Mouse (Mus musculus) gastrocnemius, postnatal 10 days (tissue): ENCODE data around the gene Vmn2r107. TPM values are rescaled to one million over a fixed set of nuclear protein-coding genes. Genes with fewer than 3 reads are reported as not detected.

ENCODE experiments used
- DNase-seq: peaks from one replicate; pipeline ENCODE4 v3.0.0; 2021; ENCODE audit warnings: mixed read lengths
- long read RNA-seq, 2 experiments: library from polyadenylated mRNA; stranded (forward); transcript quantifications; one replicate each; pipeline ENCODE4 v2.0.0; 2021
- total RNA-seq, 2 experiments: library from RNA; stranded (reverse); gene quantifications; 2 replicates each; pipeline ENCODE4 v1.2.3; 2021

The Vmn2r107 gene
- not detected for total RNA-seq
- long read RNA-seq, experiment 1, result 0 reads
- long read RNA-seq, experiment 2, result 0 reads

GRCm38 (mm10) chr17:20344942-20345341 is at the start of gene Vmn2r107:
Gene Vmn2r107, plus strand, starts transcription at chr17:20345242.
- no peak for DNase-seq

- DNase-seq, result no peak
Observed at GRCm38 (mm10) chr17:20305790-20306189, 39.3 kb upstream of the Vmn2r107 start.

- DNase-seq, result no peak
Observed at GRCm38 (mm10) chr17:20399105-20399504, 54.1 kb downstream of the Vmn2r107 start.

- DNase-seq, result no peak
Observed at GRCm38 (mm10) chr17:20413846-20414245, 68.8 kb downstream of the Vmn2r107 start, which contains the start of gene Vmn1r224. Gene Vmn1r224, plus strand, starts transcription at chr17:20414146.

Other genes starting within 250 kb of the Vmn2r107 start
- not detected for gene Fpr-rs7, start 231.0 kb upstream of the Vmn2r107 start, total RNA-seq
- gene Fpr-rs6, start 162.1 kb upstream of the Vmn2r107 start, total RNA-seq, result not detected
- gene Vmn2r105, start 110.2 kb upstream of the Vmn2r107 start, total RNA-seq, result not detected
- not detected for gene Vmn2r106, start 59.7 kb upstream of the Vmn2r107 start, total RNA-seq
- gene Vmn1r224, start 68.9 kb downstream of the Vmn2r107 start, total RNA-seq, result not detected
- not detected for gene Vmn2r108, start 136.1 kb downstream of the Vmn2r107 start, total RNA-seq
- gene Vmn1r225, start 152.9 kb downstream of the Vmn2r107 start, total RNA-seq, result not detected
- gene Vmn2r109, start 219.5 kb downstream of the Vmn2r107 start, total RNA-seq, result not detected